Mouse (Mus musculus): ENCODE measurements at regions not wholly inside any gene's neighbourhood (a gene's known extent, or its start where the extent isn't known, plus 50 kb on each side); places are given as distances from the start of the nearest gene placed in this dataset.

GRCm38 (mm10) chr13:111142757-111143420 is 111.9 kb upstream of the Actbl2 start:
- H3K4me3 ChIP-seq: no peak overlapping the region
- no peaks in the 10 kb centered on the region for H3K27me3 ChIP-seq (replicated peaks; ENCODE audit: low read depth, poor library complexity, severe bottlenecking)
- DNase-seq (ENCODE audit: low spot score): no peak
- no peaks in the 10 kb centered on the region for H3K4me1 ChIP-seq
- no peaks in the 10 kb centered on the region for H3K36me3 ChIP-seq (replicated peaks)
- WGBS: 75% methylated on average over 7 of the region's 7 CpGs
- no peak overlapping the region for H3K27ac ChIP-seq (replicated peaks)
- no peaks in the 10 kb centered on the region for H3K9me3 ChIP-seq

GRCm38 (mm10) chr13:111144721-111145120 is 110.1 kb upstream of the Actbl2 start:
- H3K4me1 ChIP-seq: no peaks in the 10 kb centered on the region
- H3K9me3 ChIP-seq: no peaks in the 10 kb centered on the region
- no peak overlapping the region for H3K4me3 ChIP-seq
- H3K36me3 ChIP-seq (replicated peaks): no peaks in the 10 kb centered on the region
- H3K27me3 ChIP-seq (replicated peaks; ENCODE audit: low read depth, poor library complexity, severe bottlenecking): no peaks in the 10 kb centered on the region
- 85% methylated on average over 3 of the region's 3 CpGs for WGBS
- H3K27ac ChIP-seq (replicated peaks): no peak overlapping the region
- no peak for DNase-seq (ENCODE audit: low spot score)

- H3K9me3 ChIP-seq: no peaks in the 10 kb centered on the region
- H3K4me1 ChIP-seq: no peaks in the 10 kb centered on the region; the same call in 1 of the 2 replicates
- H3K36me3 ChIP-seq (replicated peaks): no peaks in the 10 kb centered on the region
- 72% methylated on average over 14 of the region's 14 CpGs for WGBS
- DNase-seq (ENCODE audit: low spot score): no peak
- H3K4me3 ChIP-seq: no peak overlapping the region
- no peaks in the 10 kb centered on the region for H3K27me3 ChIP-seq (replicated peaks; ENCODE audit: low read depth, poor library complexity, severe bottlenecking)
- H3K27ac ChIP-seq (replicated peaks): no peak overlapping the region
Measured at GRCm38 (mm10) chr13:111157921-111158638, 96.7 kb upstream of the Actbl2 start.

GRCm38 (mm10) chr13:111159498-111159897 is 95.3 kb upstream of the Actbl2 start:
- no peaks in the 10 kb centered on the region for H3K27me3 ChIP-seq (replicated peaks; ENCODE audit: low read depth, poor library complexity, severe bottlenecking)
- DNase-seq (ENCODE audit: low spot score): no peak
- H3K4me1 ChIP-seq: no peaks in the 10 kb centered on the region; the same call in 1 of the 2 replicates
- H3K27ac ChIP-seq (replicated peaks): no peak overlapping the region
- H3K36me3 ChIP-seq (replicated peaks): no peaks in the 10 kb centered on the region
- no peak overlapping the region for H3K4me3 ChIP-seq
- H3K9me3 ChIP-seq: no peaks in the 10 kb centered on the region

GRCm38 (mm10) chr13:111165538-111165937 is 89.3 kb upstream of the Actbl2 start:
- no peak overlapping the region for H3K27ac ChIP-seq (replicated peaks)
- H3K4me1 ChIP-seq: peaks cover 10% of the 10 kb centered on the region
- no peaks in the 10 kb centered on the region for H3K9me3 ChIP-seq
- H3K4me3 ChIP-seq: no peak overlapping the region
- H3K36me3 ChIP-seq (replicated peaks): no peaks in the 10 kb centered on the region
- DNase-seq (ENCODE audit: low spot score): no peak
- WGBS: 92% methylated on average over 2 of the region's 2 CpGs
- no peaks in the 10 kb centered on the region for H3K27me3 ChIP-seq (replicated peaks; ENCODE audit: low read depth, poor library complexity, severe bottlenecking)

GRCm38 (mm10) chr13:111170269-111171165 is 84.3 kb upstream of the Actbl2 start:
- no peaks in the 10 kb centered on the region for H3K9me3 ChIP-seq
- 56% methylated on average over 5 of the region's 5 CpGs for WGBS
- no peaks in the 10 kb centered on the region for H3K36me3 ChIP-seq (replicated peaks)
- H3K4me3 ChIP-seq: no peak overlapping the region
- peak; percentile 21 for DNase-seq (ENCODE audit: low spot score)
- H3K27ac ChIP-seq (replicated peaks): no peak overlapping the region
- H3K27me3 ChIP-seq (replicated peaks; ENCODE audit: low read depth, poor library complexity, severe bottlenecking): no peaks in the 10 kb centered on the region
- H3K4me1 ChIP-seq: peaks cover 13% of the 10 kb centered on the region

- no peak for DNase-seq (ENCODE audit: low spot score)
- Histone ChIP-seq H3K36me3 (replicated peaks) (no peaks in the 10 kb centered on the region), H3K4me1 (no peaks in the 10 kb centered on the region), H3K27me3 (replicated peaks; ENCODE audit: low read depth, poor library complexity, severe bottlenecking) (no peaks in the 10 kb centered on the region), H3K9me3 (no peaks in the 10 kb centered on the region), H3K27ac (replicated peaks) (no peak overlapping the region), H3K4me3 (no peak overlapping the region)
- 80% methylated on average over 6 of the region's 6 CpGs for WGBS
Measured at GRCm38 (mm10) chr13:111179186-111179585, 75.6 kb upstream of the Actbl2 start.

GRCm38 (mm10) chr13:111183293-111183692 is 71.5 kb upstream of the Actbl2 start:
- Histone ChIP-seq H3K4me1 (no peaks in the 10 kb centered on the region; the same call in 1 of the 2 replicates), H3K27ac (replicated peaks) (no peak overlapping the region), H3K36me3 (replicated peaks) (no peaks in the 10 kb centered on the region), H3K9me3 (no peaks in the 10 kb centered on the region), H3K4me3 (no peak overlapping the region), H3K27me3 (replicated peaks; ENCODE audit: low read depth, poor library complexity, severe bottlenecking) (no peaks in the 10 kb centered on the region)
- 71% methylated on average over 2 of the region's 2 CpGs for WGBS
- DNase-seq (ENCODE audit: low spot score): no peak

GRCm38 (mm10) chr13:111185799-111186198 is 69.0 kb upstream of the Actbl2 start:
- no peak overlapping the region for H3K27ac ChIP-seq (replicated peaks)
- DNase-seq (ENCODE audit: low spot score): no peak
- no peaks in the 10 kb centered on the region; the same call in 1 of the 2 replicates for H3K4me1 ChIP-seq
- no peaks in the 10 kb centered on the region for H3K36me3 ChIP-seq (replicated peaks)
- no peaks in the 10 kb centered on the region for H3K27me3 ChIP-seq (replicated peaks; ENCODE audit: low read depth, poor library complexity, severe bottlenecking)
- H3K4me3 ChIP-seq: no peak overlapping the region
- WGBS: 59% methylated on average over 4 of the region's 4 CpGs
- H3K9me3 ChIP-seq: no peaks in the 10 kb centered on the region

- no peak overlapping the region for H3K4me3 ChIP-seq
- H3K36me3 ChIP-seq (replicated peaks): no peaks in the 10 kb centered on the region
- no peaks in the 10 kb centered on the region; the same call in 1 of the 2 replicates for H3K4me1 ChIP-seq
- H3K27me3 ChIP-seq (replicated peaks; ENCODE audit: low read depth, poor library complexity, severe bottlenecking): no peaks in the 10 kb centered on the region
- H3K27ac ChIP-seq (replicated peaks): no peak overlapping the region
- WGBS: 89% methylated on average over 2 of the region's 2 CpGs
- H3K9me3 ChIP-seq: no peaks in the 10 kb centered on the region
- DNase-seq (ENCODE audit: low spot score): no peak
Measured at GRCm38 (mm10) chr13:111186833-111187232, 68.0 kb upstream of the Actbl2 start.

GRCm38 (mm10) chr13:111193919-111194318 is 60.9 kb upstream of the Actbl2 start:
- no peaks in the 10 kb centered on the region for H3K9me3 ChIP-seq
- DNase-seq (ENCODE audit: low spot score): no peak
- H3K4me3 ChIP-seq: no peak overlapping the region
- H3K4me1 ChIP-seq: no peaks in the 10 kb centered on the region
- no peaks in the 10 kb centered on the region for H3K27me3 ChIP-seq (replicated peaks; ENCODE audit: low read depth, poor library complexity, severe bottlenecking)
- no peaks in the 10 kb centered on the region for H3K36me3 ChIP-seq (replicated peaks)
- no peak overlapping the region for H3K27ac ChIP-seq (replicated peaks)
- WGBS: 80% methylated on average over 2 of the region's 2 CpGs

GRCm38 (mm10) chr13:111194337-111194736 is 60.5 kb upstream of the Actbl2 start:
- H3K9me3 ChIP-seq: no peaks in the 10 kb centered on the region
- 85% methylated on average over 7 of the region's 7 CpGs for WGBS
- no peak overlapping the region for H3K4me3 ChIP-seq
- no peaks in the 10 kb centered on the region for H3K27me3 ChIP-seq (replicated peaks; ENCODE audit: low read depth, poor library complexity, severe bottlenecking)
- H3K4me1 ChIP-seq: no peaks in the 10 kb centered on the region
- no peaks in the 10 kb centered on the region for H3K36me3 ChIP-seq (replicated peaks)
- DNase-seq (ENCODE audit: low spot score): no peak
- H3K27ac ChIP-seq (replicated peaks): no peak overlapping the region
